ENCODE assay signal across 20 mouse cellular contexts in the genomic region with DNA sequence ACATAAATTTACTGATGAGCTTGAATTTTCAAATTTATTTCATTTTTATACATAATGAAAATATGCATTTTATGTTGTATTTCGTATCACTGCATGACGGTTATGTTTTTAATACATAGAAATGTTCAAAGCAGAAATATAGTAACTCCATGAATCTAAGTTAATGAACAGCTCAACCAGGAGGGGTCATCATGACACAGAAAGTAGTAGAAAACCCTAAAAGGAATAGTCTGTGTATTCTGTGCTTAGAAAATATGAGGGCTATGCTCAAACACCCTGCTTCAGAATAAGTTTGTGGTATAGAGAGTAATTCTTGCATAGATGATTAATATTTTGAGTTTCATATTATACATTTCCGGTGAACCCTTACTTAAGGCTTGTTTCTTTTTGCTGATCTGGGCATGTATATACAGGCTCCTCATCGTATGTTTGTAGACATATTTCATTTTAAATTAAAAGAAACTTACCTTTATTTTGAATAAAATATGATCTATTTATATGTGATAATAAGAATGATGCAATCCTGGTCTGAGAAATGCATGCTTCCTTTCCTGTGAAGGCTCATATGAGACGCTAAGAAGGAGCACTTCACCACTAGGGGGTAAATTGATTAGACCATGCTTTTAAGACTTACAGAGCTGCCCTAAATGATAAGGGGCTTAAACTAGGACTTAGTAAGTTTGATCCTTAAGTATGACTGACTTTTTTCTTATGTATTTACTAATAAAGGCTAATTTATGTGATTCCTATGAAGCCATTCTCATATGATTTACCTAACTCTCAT. TPM values are rescaled to one million over a fixed set of nuclear protein-coding genes. Genes with fewer than 3 reads are reported as not detected.
DNase-seq lines count a peak whose midpoint lies in the region; ATAC-seq and TF ChIP-seq lines count a peak whose summit lies in the region.
"Had no signal": no experiment of that assay in that cellular context is flagged by ENCODE, and none has a peak within 500 bp of the region (broad histone marks: within the 10 kb centered on the region; RNA-seq: fewer than 3 reads in every experiment).

No protein-coding gene starts in this region.

- 69% methylated on average over 5 of the region's 5 CpGs for WGBS in hindbrain, embryonic 15.5 days
- WGBS in hindbrain, embryonic 11.5 days: 78% methylated on average over 5 of the region's 5 CpGs
- 46% methylated on average over 5 of the region's 5 CpGs for WGBS in midbrain, postnatal 0 days

- peak; percentile 5 for DNase-seq in embryo, embryonic 11 days
- DNase-seq in embryo, embryonic 10.5 days (ENCODE audit: low spot score): no peak
- DNase-seq in hindbrain, embryonic 11.5 days (ENCODE audit: low spot score): no peak
- peak; percentile 65 for DNase-seq in brain, adult 2 months (ENCODE audit: low read depth, low spot score)
- peak; percentile 73 for DNase-seq in midbrain, postnatal 0 days (ENCODE audit: low spot score)
- DNase-seq in heart, adult 9 months (ENCODE audit: low spot score in 2 of 2): no peak
- DNase-seq in adrenal gland, adult 18-20 months (ENCODE audit: low spot score in 2 of 2): no peak
- DNase-seq: adrenal gland, postnatal 14 days; cerebellum, postnatal 25 days; gastrocnemius, adult 2 months; heart, adult 11 months; heart, postnatal 4 days; liver, embryonic 13.5 days; right cerebral cortex, adult 18-20 months had no signal

- H3K36me3 ChIP-seq in hindbrain, embryonic 15.5 days: no peaks in the 10 kb centered on the region
- H3K36me3 ChIP-seq in hindbrain, embryonic 11.5 days (ENCODE audit: control insufficient read depth, insufficient read depth, low read length): no peaks in the 10 kb centered on the region
- no peaks in the 10 kb centered on the region for H3K36me3 ChIP-seq in midbrain, postnatal 0 days (ENCODE audit: insufficient read depth, low read length)
- H3K36me3 ChIP-seq: embryonic facial prominence, embryonic 15.5 days; limb, embryonic 12.5 days; liver, embryonic 13.5 days had no signal

- H3K27me3 ChIP-seq in hindbrain, embryonic 15.5 days: no peaks in the 10 kb centered on the region
- H3K27me3 ChIP-seq in hindbrain, embryonic 11.5 days (ENCODE audit: control insufficient read depth, insufficient read depth, low read length): no peaks in the 10 kb centered on the region
- no peaks in the 10 kb centered on the region for H3K27me3 ChIP-seq in midbrain, postnatal 0 days (ENCODE audit: insufficient read depth, low read length)

- H3K4me3 ChIP-seq in hindbrain, embryonic 15.5 days: peak overlapping the region; percentile 25
- no peak overlapping the region for H3K4me3 ChIP-seq in hindbrain, embryonic 11.5 days (ENCODE audit: low read depth, low read length)
- peak overlapping the region; percentile 27 for H3K4me3 ChIP-seq in midbrain, postnatal 0 days (ENCODE audit: low read depth, low read length)
- H3K4me3 ChIP-seq: embryonic facial prominence, embryonic 15.5 days; gastrocnemius, adult 2 months; limb, embryonic 12.5 days; liver, embryonic 13.5 days had no signal

- no peak for ATAC-seq in hindbrain, embryonic 15.5 days (ENCODE audit: low FRiP score, low read depth)
- ATAC-seq in hindbrain, embryonic 11.5 days (ENCODE audit: low FRiP score): no peak
- no peak for ATAC-seq in midbrain, postnatal 0 days (ENCODE audit: low FRiP score)
- ATAC-seq: intestine, postnatal 0 days had no signal

- peak; percentile 69 for TF ChIP-seq CTCF in midbrain, postnatal 0 days (IDR thresholded peaks at IDR 0.05)

- no peak overlapping the region for H3K9ac ChIP-seq in hindbrain, embryonic 15.5 days
- H3K9ac ChIP-seq in hindbrain, embryonic 11.5 days (ENCODE audit: low read depth, low read length): no peak overlapping the region
- no peak overlapping the region for H3K9ac ChIP-seq in midbrain, postnatal 0 days (replicated peaks; ENCODE audit: low read length, poor library complexity, severe bottlenecking)
- H3K9ac ChIP-seq: embryonic facial prominence, embryonic 15.5 days; limb, embryonic 12.5 days; liver, embryonic 13.5 days had no signal

- H3K4me1 ChIP-seq in hindbrain, embryonic 15.5 days (replicated peaks): peaks cover 8% of the 10 kb centered on the region; the same call in 1 of the 2 replicates
- 0 out of 2 replicates have a peak, but pooled peaks cover 2% of the 10 kb centered on the region for H3K4me1 ChIP-seq in hindbrain, embryonic 11.5 days (replicated peaks; ENCODE audit: control insufficient read depth, insufficient read depth, low read length)
- H3K4me1 ChIP-seq in midbrain, postnatal 0 days (ENCODE audit: insufficient read depth, low read length): no peaks in the 10 kb centered on the region
- H3K4me1 ChIP-seq: limb, embryonic 12.5 days; liver, embryonic 13.5 days had no signal

- H3K27ac ChIP-seq in hindbrain, embryonic 15.5 days (replicated peaks): no peak overlapping the region
- no peak overlapping the region for H3K27ac ChIP-seq in hindbrain, embryonic 11.5 days (ENCODE audit: low read depth, low read length)
- H3K27ac ChIP-seq in midbrain, postnatal 0 days (ENCODE audit: low read depth, low read length): no peak overlapping the region
- H3K27ac ChIP-seq: embryonic facial prominence, embryonic 15.5 days; gastrocnemius, adult 2 months; limb, embryonic 12.5 days; liver, embryonic 13.5 days had no signal

- H3K4me2 ChIP-seq in hindbrain, embryonic 15.5 days: peak overlapping the region; percentile 36
- H3K4me2 ChIP-seq in hindbrain, embryonic 11.5 days (replicated peaks; ENCODE audit: low read depth, low read length): no peak overlapping the region
- H3K4me2 ChIP-seq in midbrain, postnatal 0 days (ENCODE audit: low read depth, low read length, poor library complexity, severe bottlenecking): peak overlapping the region; percentile 29
- H3K4me2 ChIP-seq: embryonic facial prominence, embryonic 15.5 days; limb, embryonic 12.5 days; liver, embryonic 13.5 days had no signal

- H3K9me3 ChIP-seq in hindbrain, embryonic 15.5 days: no peaks in the 10 kb centered on the region
- no peaks in the 10 kb centered on the region for H3K9me3 ChIP-seq in hindbrain, embryonic 11.5 days (ENCODE audit: control insufficient read depth, low read length)
- no peaks in the 10 kb centered on the region for H3K9me3 ChIP-seq in midbrain, postnatal 0 days (ENCODE audit: low read length)
- H3K9me3 ChIP-seq: embryonic facial prominence, embryonic 15.5 days; limb, embryonic 12.5 days; liver, embryonic 13.5 days had no signal

RNA-seq across cellular contexts. Expression of a gene that starts 3.2 kb away (rescaled TPM):
- 50.3 and 56.5 TPM in 2 replicates for polyA plus RNA-seq in hindbrain, embryonic 15.5 days (2015; fragmentation: Nextera tagmentation; extraction: Ambion mirVana)
- 14.1 and 19.5 TPM in 2 replicates for polyA plus RNA-seq in hindbrain, embryonic 11.5 days (2014; fragmentation: Nextera tagmentation; extraction: Ambion mirVana)
- total RNA-seq in midbrain, postnatal 0 days (2014; rRNA removed): 106 and 108 TPM in 2 replicates
- polyA plus RNA-seq in midbrain, postnatal 0 days (2015; fragmentation: Nextera tagmentation; extraction: Ambion mirVana): 51.1 and 53.6 TPM in 2 replicates
- 1 to 10 TPM; 1.5 to 2.0 TPM for total RNA-seq in adrenal gland, adult 18-20 months (2021)
- total RNA-seq: megakaryocyte progenitor cell, adult 5-6 weeks; neutrophil, adult 5-6 weeks had no signal

Comparison
In these comparisons a context has a peak if more than half of its experiments do, and no peak if none do; other contexts are left out.
1. DNase-seq: peak in embryo, embryonic 11 days (single experiment), brain, adult 2 months (single experiment) and midbrain, postnatal 0 days (single experiment); none in embryo, embryonic 10.5 days (single experiment), hindbrain, embryonic 11.5 days (single experiment), heart, adult 9 months (0 of 2) and adrenal gland, adult 18-20 months (0 of 2).